Mouse (Mus musculus): ENCODE measurements around the gene Jund. TPM values are rescaled to one million over a fixed set of nuclear protein-coding genes. Genes with fewer than 3 reads are reported as not detected.

Gene Jund
- polyA plus RNA-seq, 1 experiment from 2014 or later = 117 TPM

- H3K9ac ChIP-seq (replicated peaks) = no peak overlapping the region
- H3K27ac ChIP-seq = no peak overlapping the region; the same call in 1 of the 2 replicates
- no peaks in the 10 kb centered on the region for H3K27me3 ChIP-seq
- no peaks in the 10 kb centered on the region for H3K36me3 ChIP-seq
- no peak for ATAC-seq (ENCODE audit: insufficient number of reproducible peaks, insufficient read depth, low FRiP score, low TSS enrichment, low read depth)
- H3K4me2 ChIP-seq = no peak overlapping the region
- H3K4me1 ChIP-seq (replicated peaks) = no peaks in the 10 kb centered on the region
- no peaks in the 10 kb centered on the region for H3K9me3 ChIP-seq
- no peak overlapping the region for H3K4me3 ChIP-seq (replicated peaks)
- 74% methylated on average over 7 of the region's 7 CpGs for whole genome bisulfite sequencing
These were observed 15.2 kb downstream of the Jund start for GRCm38 (mm10) chr8:70713991-70714390.

GRCm38 (mm10) chr8:70715086-70715485, 16.3 kb downstream of the Jund start:
- H3K9ac ChIP-seq (replicated peaks) = no peak overlapping the region
- H3K27me3 ChIP-seq = peaks cover 4% of the 10 kb centered on the region; the same call in 1 of the 2 replicates
- no peak overlapping the region for H3K4me2 ChIP-seq
- no peak overlapping the region for H3K4me3 ChIP-seq (replicated peaks)
- H3K27ac ChIP-seq = no peak overlapping the region
- 55% methylated on average over 2 of the region's 2 CpGs for WGBS
- H3K9me3 ChIP-seq = no peaks in the 10 kb centered on the region
- no peaks in the 10 kb centered on the region for H3K4me1 ChIP-seq (replicated peaks)
- H3K36me3 ChIP-seq = no peaks in the 10 kb centered on the region
- no peak for ATAC-seq (ENCODE audit: insufficient number of reproducible peaks, insufficient read depth, low FRiP score, low TSS enrichment, low read depth)

DNA sequence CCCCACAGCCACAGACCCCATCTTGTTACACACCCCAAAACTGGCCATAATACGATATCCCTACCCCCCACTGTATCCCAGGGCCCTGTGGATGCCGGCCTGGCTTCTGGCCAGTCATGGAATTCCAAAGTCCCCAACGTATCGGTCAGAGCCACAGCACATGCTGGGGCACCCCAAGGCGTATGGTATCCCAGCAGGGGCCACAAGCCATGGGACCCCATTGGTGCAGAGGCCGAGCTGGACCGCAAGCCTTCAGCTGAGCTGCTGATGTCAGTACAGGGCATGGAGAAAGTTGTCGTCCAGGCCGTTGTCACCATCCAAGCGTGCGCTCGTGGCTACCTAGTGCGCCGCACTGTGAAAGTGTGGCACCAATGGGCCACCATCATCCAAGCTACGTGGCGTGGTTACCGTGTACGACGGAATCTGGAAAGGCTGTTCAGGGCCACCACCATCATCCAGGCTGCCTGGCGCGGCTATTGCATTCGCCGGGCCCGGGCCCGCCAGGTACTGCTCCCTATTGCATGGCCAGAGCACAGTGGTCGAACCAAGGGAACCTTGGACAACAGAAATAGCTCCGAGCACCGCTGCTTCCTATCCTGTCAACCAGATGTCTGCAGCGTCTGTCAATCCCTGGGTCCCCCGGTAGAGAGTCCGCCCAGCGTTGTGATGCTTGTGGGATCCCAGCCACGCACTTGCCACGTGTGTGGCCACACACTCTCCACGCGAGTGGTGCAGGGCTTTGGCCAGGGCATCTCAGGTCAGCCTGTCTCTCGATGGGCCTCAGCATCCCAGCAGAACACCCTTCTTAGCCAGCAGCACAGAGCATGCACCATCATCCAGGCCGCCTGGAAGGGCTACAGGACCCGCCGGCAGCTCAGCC, 18.0 kb downstream of the Jund start:
- Histone ChIP-seq H3K9me3 (no peaks in the 10 kb centered on the region), H3K4me2 (no peak overlapping the region), H3K9ac (replicated peaks) (no peak overlapping the region), H3K4me3 (replicated peaks) (no peak overlapping the region), H3K4me1 (replicated peaks) (no peaks in the 10 kb centered on the region), H3K27ac (no peak overlapping the region), H3K27me3 (peaks cover 4% of the 10 kb centered on the region; the same call in 1 of the 2 replicates), H3K36me3 (no peaks in the 10 kb centered on the region)
- 82% methylated on average over 40 of the region's 40 CpGs for WGBS
- no peak for ATAC-seq (ENCODE audit: insufficient number of reproducible peaks, insufficient read depth, low FRiP score, low TSS enrichment, low read depth)

DNA sequence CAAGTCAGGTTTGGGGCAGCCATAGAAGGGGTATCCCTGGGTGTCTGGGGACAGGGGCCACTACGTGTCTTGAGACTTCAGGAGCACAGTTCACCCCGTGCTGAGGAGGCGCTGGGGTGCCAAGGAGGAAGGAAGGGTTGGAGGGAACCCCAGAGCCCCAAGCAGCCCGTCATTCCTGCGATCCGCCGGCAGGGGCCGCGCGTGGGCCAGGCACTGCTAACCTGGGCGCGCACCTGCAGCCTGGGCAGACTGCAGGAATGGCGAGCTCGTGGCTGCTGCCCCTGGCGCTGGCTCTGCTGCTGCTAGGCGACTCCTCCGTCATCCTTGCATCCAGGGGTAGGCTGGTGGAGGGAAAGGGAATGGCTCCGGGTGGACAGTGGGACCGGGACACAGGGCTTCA, 19.5 kb downstream of the Jund start, which contains the start of gene Gm3336:
TSS of gene Gm3336 (plus strand) at position 247 of the 400 bp plus-strand sequence.
- no peak within 1 kb of the TSS for H3K4me3 ChIP-seq (replicated peaks)
- no peak; the same call in 1 of the 2 replicates for ATAC-seq (ENCODE audit: insufficient number of reproducible peaks, insufficient read depth, low FRiP score, low TSS enrichment, low read depth)
- no peaks in the 10 kb centered on the region for H3K9me3 ChIP-seq
- whole genome bisulfite sequencing = 3% methylated on average over 19 of the region's 19 CpGs
- no peak within 1 kb of the TSS for H3K27ac ChIP-seq
- no peak within 1 kb of the TSS for H3K4me2 ChIP-seq
- H3K4me1 ChIP-seq (replicated peaks) = no peaks in the 10 kb centered on the region
- peaks cover 4% of the 10 kb centered on the region; the same call in 1 of the 2 replicates for H3K27me3 ChIP-seq
- no peak within 1 kb of the TSS for H3K9ac ChIP-seq (replicated peaks)
- H3K36me3 ChIP-seq = no peaks in the 10 kb centered on the region

DNA sequence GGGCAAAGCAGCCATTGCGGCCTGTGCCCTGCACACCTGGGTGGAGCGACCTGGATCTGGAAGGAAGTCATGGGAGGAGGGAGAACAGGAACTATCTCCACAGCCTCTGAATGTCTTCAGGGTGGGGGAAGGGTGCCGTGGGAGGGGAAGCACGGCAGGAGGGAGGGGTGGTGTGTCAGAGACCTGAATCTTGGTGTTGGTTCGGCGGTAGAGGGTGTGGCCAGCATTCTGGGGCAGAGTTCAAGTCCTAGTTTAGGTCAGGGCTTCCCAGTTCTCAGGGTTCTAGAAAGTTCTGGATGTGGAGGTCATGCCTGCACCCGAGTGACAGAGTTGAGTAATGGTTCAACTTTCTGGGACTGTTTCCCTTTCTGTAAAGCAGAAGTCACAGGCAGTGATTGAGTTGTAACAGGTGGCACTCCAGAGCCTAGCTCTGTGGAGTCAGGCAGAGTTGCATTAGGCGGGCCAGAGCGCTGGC, 21.1 kb downstream of the Jund start:
- no peaks in the 10 kb centered on the region for H3K9me3 ChIP-seq
- H3K4me2 ChIP-seq = no peak overlapping the region
- H3K27me3 ChIP-seq = peaks cover 8% of the 10 kb centered on the region; the same call in 1 of the 2 replicates
- H3K36me3 ChIP-seq = no peaks in the 10 kb centered on the region
- no peak for ATAC-seq (ENCODE audit: insufficient number of reproducible peaks, insufficient read depth, low FRiP score, low TSS enrichment, low read depth)
- no peaks in the 10 kb centered on the region for H3K4me1 ChIP-seq (replicated peaks)
- H3K4me3 ChIP-seq (replicated peaks) = no peak overlapping the region
- 63% methylated on average over 9 of the region's 9 CpGs for WGBS
- H3K9ac ChIP-seq (replicated peaks) = no peak overlapping the region
- H3K27ac ChIP-seq = no peak overlapping the region

DNA sequence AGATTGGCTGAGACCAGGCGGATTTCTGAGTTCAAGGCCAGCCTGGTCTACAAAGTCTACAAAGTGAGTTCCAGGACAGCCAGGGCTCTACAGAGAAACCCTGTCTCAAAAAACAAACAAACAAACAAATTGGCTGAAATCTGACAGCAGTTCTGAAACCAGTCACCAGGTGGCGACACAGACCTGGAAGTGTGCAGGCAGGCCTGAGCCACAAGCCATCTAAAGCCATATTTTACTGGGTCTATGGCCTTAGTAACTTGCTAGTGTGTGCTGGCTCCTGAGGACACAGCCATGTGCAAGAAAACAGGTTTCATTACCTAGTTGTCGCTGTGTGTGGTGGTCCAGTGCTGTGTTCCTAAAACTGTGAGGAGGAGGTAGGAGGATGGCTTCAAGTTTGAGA, 22.0 kb downstream of the Jund start:
- H3K9ac ChIP-seq (replicated peaks) = no peak overlapping the region; the same call in 1 of the 2 replicates
- no peaks in the 10 kb centered on the region for H3K36me3 ChIP-seq
- 6% methylated on average over 3 of the region's 3 CpGs for WGBS
- no peak overlapping the region for H3K27ac ChIP-seq
- H3K27me3 ChIP-seq = peaks cover 11% of the 10 kb centered on the region
- ATAC-seq (ENCODE audit: insufficient number of reproducible peaks, insufficient read depth, low FRiP score, low TSS enrichment, low read depth) = peak; percentile 23; the same call in 1 of the 2 replicates
- no peaks in the 10 kb centered on the region for H3K4me1 ChIP-seq (replicated peaks)
- H3K9me3 ChIP-seq = no peaks in the 10 kb centered on the region
- no peak overlapping the region for H3K4me2 ChIP-seq
- H3K4me3 ChIP-seq (replicated peaks) = no peak overlapping the region

GRCm38 (mm10) chr8:70721601-70722000, 22.9 kb downstream of the Jund start:
- 80% methylated on average over 8 of the region's 8 CpGs for WGBS
- peaks cover 20% of the 10 kb centered on the region for H3K27me3 ChIP-seq
- no peak overlapping the region for H3K9ac ChIP-seq (replicated peaks)
- no peak overlapping the region for H3K4me2 ChIP-seq
- H3K4me1 ChIP-seq (replicated peaks) = no peaks in the 10 kb centered on the region
- H3K36me3 ChIP-seq = no peaks in the 10 kb centered on the region
- H3K9me3 ChIP-seq = no peaks in the 10 kb centered on the region
- no peak overlapping the region for H3K27ac ChIP-seq
- no peak for ATAC-seq (ENCODE audit: insufficient number of reproducible peaks, insufficient read depth, low FRiP score, low TSS enrichment, low read depth)
- no peak overlapping the region for H3K4me3 ChIP-seq (replicated peaks)

- Histone ChIP-seq H3K27ac (no peak within 1 kb of the TSS), H3K4me3 (replicated peaks) (no peak within 1 kb of the TSS), H3K4me1 (replicated peaks) (no peaks in the 10 kb centered on the region), H3K9ac (replicated peaks) (no peak within 1 kb of the TSS), H3K36me3 (no peaks in the 10 kb centered on the region), H3K9me3 (no peaks in the 10 kb centered on the region), H3K27me3 (peaks cover 38% of the 10 kb centered on the region), H3K4me2 (no peak within 1 kb of the TSS)
- WGBS = 63% methylated on average over 7 of the region's 7 CpGs
- ATAC-seq (ENCODE audit: insufficient number of reproducible peaks, insufficient read depth, low FRiP score, low TSS enrichment, low read depth) = no peak
These were observed 24.9 kb downstream of the Jund start, which contains the start of gene Pde4c for GRCm38 (mm10) chr8:70723486-70724210. Gene Pde4c (plus strand): TSS chr8:70723720.

- 74% methylated on average over 12 of the region's 12 CpGs for WGBS
- no peaks in the 10 kb centered on the region for H3K36me3 ChIP-seq
- H3K27ac ChIP-seq = no peak overlapping the region
- peaks cover 44% of the 10 kb centered on the region for H3K27me3 ChIP-seq
- no peak overlapping the region for H3K4me3 ChIP-seq (replicated peaks)
- no peak overlapping the region for H3K9ac ChIP-seq (replicated peaks)
- no peaks in the 10 kb centered on the region for H3K9me3 ChIP-seq
- no peak for ATAC-seq (ENCODE audit: insufficient number of reproducible peaks, insufficient read depth, low FRiP score, low TSS enrichment, low read depth)
- no peak overlapping the region for H3K4me2 ChIP-seq
- H3K4me1 ChIP-seq (replicated peaks) = no peaks in the 10 kb centered on the region
These were observed 25.5 kb downstream of the Jund start for GRCm38 (mm10) chr8:70724216-70724615.

DNA sequence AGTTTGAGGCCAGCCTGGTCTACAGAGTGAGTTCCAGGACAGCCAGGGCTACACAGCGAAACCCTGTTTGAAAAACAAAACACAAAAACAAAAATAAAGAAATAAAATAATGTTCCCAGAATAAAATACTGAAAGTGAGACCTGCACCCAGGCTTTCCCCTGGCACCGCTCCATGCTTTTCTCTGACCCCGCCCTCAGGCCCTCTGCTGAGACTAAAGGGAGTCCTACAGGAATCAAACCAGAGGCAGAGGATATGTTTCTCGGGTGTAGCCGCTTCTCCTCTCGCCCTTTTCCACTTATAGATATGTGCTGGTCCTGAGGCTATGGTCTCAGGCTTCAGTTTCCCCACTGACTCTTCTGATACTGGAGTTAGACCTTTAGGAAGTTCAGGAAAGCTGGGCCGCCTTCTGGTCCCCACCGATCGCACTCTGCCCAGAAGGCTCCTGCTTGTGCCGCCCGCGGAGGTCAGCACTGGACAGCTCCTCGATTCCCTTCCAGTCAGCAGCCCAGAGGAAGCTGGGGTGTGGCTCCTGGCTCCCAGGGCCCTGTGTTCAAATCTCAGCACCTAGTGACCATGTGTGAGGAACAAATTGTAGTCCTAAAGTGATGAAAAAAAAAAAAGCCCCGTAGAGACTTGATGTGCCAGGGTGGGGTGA, 27.2 kb downstream of the Jund start:
- Histone ChIP-seq H3K4me2 (no peak overlapping the region), H3K4me1 (replicated peaks) (peaks cover 6% of the 10 kb centered on the region; the same call in 1 of the 2 replicates), H3K36me3 (no peaks in the 10 kb centered on the region), H3K4me3 (replicated peaks) (no peak overlapping the region), H3K27ac (no peak overlapping the region), H3K27me3 (peaks cover 57% of the 10 kb centered on the region), H3K9me3 (no peaks in the 10 kb centered on the region), H3K9ac (replicated peaks) (no peak overlapping the region)
- ATAC-seq (ENCODE audit: insufficient number of reproducible peaks, insufficient read depth, low FRiP score, low TSS enrichment, low read depth) = no peak
- WGBS = 25% methylated on average over 14 of the region's 14 CpGs

- Histone ChIP-seq H3K36me3 (no peaks in the 10 kb centered on the region), H3K27ac (no peak overlapping the region), H3K9ac (replicated peaks) (no peak overlapping the region), H3K27me3 (peaks cover 65% of the 10 kb centered on the region), H3K4me3 (replicated peaks) (no peak overlapping the region), H3K4me1 (replicated peaks) (peaks cover 6% of the 10 kb centered on the region; the same call in 1 of the 2 replicates), H3K9me3 (no peaks in the 10 kb centered on the region), H3K4me2 (no peak overlapping the region)
- ATAC-seq (ENCODE audit: insufficient number of reproducible peaks, insufficient read depth, low FRiP score, low TSS enrichment, low read depth) = no peak
- 46% methylated on average over 11 of the region's 11 CpGs for WGBS
These were observed 28.0 kb downstream of the Jund start for GRCm38 (mm10) chr8:70726721-70727120.
